Mouse (Mus musculus): ENCODE data around the gene Pdcd1. TPM values are rescaled to one million over a fixed set of nuclear protein-coding genes. Genes with fewer than 3 reads are reported as not detected.
"Not testable (repeated sequence)": the region's sequence is repeated elsewhere in the genome, so short reads cannot be mapped to it uniquely, and the experiment has no call there.

The Pdcd1 gene
- polyA plus RNA-seq, 1 experiment from 2014 or later = 0.29 TPM

- H3K9ac ChIP-seq (ENCODE audit: low read length); H3K27ac ChIP-seq (ENCODE audit: low read depth, low read length); H3K27me3 ChIP-seq (ENCODE audit: control insufficient read depth, insufficient read depth, low read length); ATAC-seq (ENCODE audit: low FRiP score); H3K4me1 ChIP-seq (ENCODE audit: control insufficient read depth, insufficient read depth, low read length); DNase-seq (ENCODE audit: low spot score, missing footprints); H3K9me3 ChIP-seq (ENCODE audit: control insufficient read depth, low read length); H3K4me2 ChIP-seq; H3K4me3 ChIP-seq (ENCODE audit: low read depth, low read length); H3K36me3 ChIP-seq (ENCODE audit: control insufficient read depth, insufficient read depth, low read length): not testable (repeated sequence)
- 85% methylated on average over 2 of the region's 2 CpGs for WGBS
Observed at GRCm38 (mm10) chr1:94005954-94006506, 46.3 kb downstream of the Pdcd1 start.

- H3K27me3 ChIP-seq (ENCODE audit: control insufficient read depth, insufficient read depth, low read length) = no peaks in the 10 kb centered on the region
- no peak overlapping the region for H3K27ac ChIP-seq (ENCODE audit: low read depth, low read length)
- ATAC-seq (ENCODE audit: low FRiP score) (no peak), DNase-seq (ENCODE audit: low spot score, missing footprints) (no peak)
- no peak overlapping the region for H3K4me3 ChIP-seq (ENCODE audit: low read depth, low read length)
- H3K4me1 ChIP-seq (ENCODE audit: control insufficient read depth, insufficient read depth, low read length) = no peaks in the 10 kb centered on the region
- H3K9ac ChIP-seq (ENCODE audit: low read length) = no peak overlapping the region
- H3K36me3 ChIP-seq (ENCODE audit: control insufficient read depth, insufficient read depth, low read length) = no peaks in the 10 kb centered on the region
- 83% methylated on average over 2 of the region's 2 CpGs for WGBS
- H3K9me3 ChIP-seq (ENCODE audit: control insufficient read depth, low read length) = no peaks in the 10 kb centered on the region
- H3K4me2 ChIP-seq = no peak overlapping the region
Observed at GRCm38 (mm10) chr1:94001023-94001422, 51.3 kb downstream of the Pdcd1 start.

- H3K27me3 ChIP-seq (ENCODE audit: control insufficient read depth, insufficient read depth, low read length); H3K9ac ChIP-seq (ENCODE audit: low read length); H3K4me1 ChIP-seq (ENCODE audit: control insufficient read depth, insufficient read depth, low read length); DNase-seq (ENCODE audit: low spot score, missing footprints); H3K4me2 ChIP-seq; H3K36me3 ChIP-seq (ENCODE audit: control insufficient read depth, insufficient read depth, low read length); H3K9me3 ChIP-seq (ENCODE audit: control insufficient read depth, low read length); ATAC-seq (ENCODE audit: low FRiP score); H3K4me3 ChIP-seq (ENCODE audit: low read depth, low read length); H3K27ac ChIP-seq (ENCODE audit: low read depth, low read length): not testable (repeated sequence)
- 88% methylated on average over 3 of the region's 3 CpGs for WGBS
Observed at GRCm38 (mm10) chr1:93991491-93991890, 60.9 kb downstream of the Pdcd1 start.

DNA sequence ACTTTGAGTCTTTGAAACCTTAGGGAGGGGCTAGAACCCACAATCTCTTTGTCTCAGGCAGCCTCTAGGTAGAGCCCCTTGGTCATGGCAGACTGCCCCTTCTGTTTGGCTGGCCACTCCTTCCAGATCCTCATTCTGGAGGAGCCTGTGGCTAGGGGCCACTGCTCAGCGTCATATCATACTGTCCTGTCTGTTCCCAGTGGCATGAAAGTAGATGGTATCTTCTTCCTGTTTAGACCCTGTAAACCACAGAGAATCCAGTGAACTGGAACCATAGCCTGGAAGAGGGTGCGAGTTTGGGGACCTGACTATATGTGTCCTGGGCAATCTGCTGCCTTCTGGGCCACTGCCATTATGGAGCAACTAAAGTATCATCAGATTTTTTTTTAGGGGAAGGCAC, 61.3 kb downstream of the Pdcd1 start:
- WGBS = 70% methylated on average over 2 of the region's 2 CpGs
- not testable (repeated sequence) for H3K36me3 ChIP-seq (ENCODE audit: control insufficient read depth, insufficient read depth, low read length); H3K9ac ChIP-seq (ENCODE audit: low read length); H3K4me2 ChIP-seq; H3K9me3 ChIP-seq (ENCODE audit: control insufficient read depth, low read length); H3K4me3 ChIP-seq (ENCODE audit: low read depth, low read length); H3K27ac ChIP-seq (ENCODE audit: low read depth, low read length); ATAC-seq (ENCODE audit: low FRiP score); H3K4me1 ChIP-seq (ENCODE audit: control insufficient read depth, insufficient read depth, low read length); DNase-seq (ENCODE audit: low spot score, missing footprints); H3K27me3 ChIP-seq (ENCODE audit: control insufficient read depth, insufficient read depth, low read length)

DNA sequence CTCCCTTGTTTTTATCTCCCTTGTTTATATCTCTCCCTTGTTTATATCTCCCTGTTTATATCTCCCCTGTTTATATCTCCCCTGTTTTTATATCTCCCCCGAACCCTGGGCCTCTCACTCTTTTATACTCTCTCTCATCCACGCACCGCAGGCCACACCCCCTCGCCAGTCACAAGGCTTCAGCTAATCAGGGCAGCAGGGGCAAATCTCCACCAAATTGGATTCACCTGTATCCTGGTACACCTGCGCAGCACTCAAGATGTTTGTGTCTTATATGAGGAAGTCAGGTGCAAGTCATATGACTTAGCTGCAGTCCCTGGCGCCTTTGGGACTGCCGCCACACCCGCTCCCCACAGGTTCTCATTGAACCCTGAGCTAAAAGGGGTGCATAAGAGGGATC, 62.1 kb downstream of the Pdcd1 start, which contains the start of gene Gal3st2c:
Gene Gal3st2c, plus strand, starts transcription at position 301 of the 400 bp plus-strand sequence.
- not testable (repeated sequence) for H3K27me3 ChIP-seq (ENCODE audit: control insufficient read depth, insufficient read depth, low read length); DNase-seq (ENCODE audit: low spot score, missing footprints); ATAC-seq (ENCODE audit: low FRiP score); H3K4me3 ChIP-seq (ENCODE audit: low read depth, low read length); H3K9me3 ChIP-seq (ENCODE audit: control insufficient read depth, low read length); H3K4me1 ChIP-seq (ENCODE audit: control insufficient read depth, insufficient read depth, low read length); H3K9ac ChIP-seq (ENCODE audit: low read length); H3K36me3 ChIP-seq (ENCODE audit: control insufficient read depth, insufficient read depth, low read length); H3K27ac ChIP-seq (ENCODE audit: low read depth, low read length); H3K4me2 ChIP-seq
- 89% methylated on average over 7 of the region's 8 CpGs for WGBS

DNA sequence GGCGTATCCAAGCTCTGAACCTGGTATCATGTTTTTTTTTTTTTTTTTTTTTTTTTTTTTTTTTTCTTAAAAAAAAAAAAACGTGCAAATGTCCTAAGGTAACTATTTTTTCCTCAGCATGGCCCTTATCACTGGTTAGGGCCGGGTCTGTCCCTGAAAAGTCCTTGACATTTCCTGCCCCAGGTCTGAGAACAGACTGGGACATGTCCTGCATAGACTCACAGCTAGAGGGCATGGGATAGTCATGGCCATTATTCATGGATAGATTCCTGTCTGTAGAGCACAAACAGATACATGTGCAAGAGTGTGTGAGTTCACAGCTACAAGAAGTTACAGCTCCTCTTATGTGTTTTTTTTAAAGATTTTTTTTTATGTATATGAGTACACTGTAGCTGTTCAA, 63.6 kb downstream of the Pdcd1 start:
- Histone ChIP-seq H3K4me2 (no peak overlapping the region), H3K9ac (ENCODE audit: low read length) (no peak overlapping the region), H3K4me1 (ENCODE audit: control insufficient read depth, insufficient read depth, low read length) (no peaks in the 10 kb centered on the region), H3K4me3 (ENCODE audit: low read depth, low read length) (no peak overlapping the region), H3K27me3 (ENCODE audit: control insufficient read depth, insufficient read depth, low read length) (no peaks in the 10 kb centered on the region), H3K36me3 (ENCODE audit: control insufficient read depth, insufficient read depth, low read length) (no peaks in the 10 kb centered on the region), H3K9me3 (ENCODE audit: control insufficient read depth, low read length) (no peaks in the 10 kb centered on the region), H3K27ac (ENCODE audit: low read depth, low read length) (no peak overlapping the region)
- WGBS = 70% methylated on average over 3 of the region's 3 CpGs
- ATAC-seq (ENCODE audit: low FRiP score) = no peak
- no peak for DNase-seq (ENCODE audit: low spot score, missing footprints)

Other genes with a start within 250 kb of the Pdcd1 start
- 16.4 and 17.8 TPM in 2 replicates for gene Ing5, start 248.6 kb downstream of the Pdcd1 start, polyA plus RNA-seq (2014; fragmentation: Nextera tagmentation; extraction: Ambion mirVana)
- gene D2hgdh, start 227.6 kb downstream of the Pdcd1 start, polyA plus RNA-seq (2014; fragmentation: Nextera tagmentation; extraction: Ambion mirVana) = 10.2 and 12.1 TPM in 2 replicates
- gene Gal3st2, start 191.2 kb downstream of the Pdcd1 start, polyA plus RNA-seq (2014; fragmentation: Nextera tagmentation; extraction: Ambion mirVana) = not detected in 2 replicates
- not detected in 2 replicates for gene Gal3st2b, start 134.2 kb downstream of the Pdcd1 start, polyA plus RNA-seq (2014; fragmentation: Nextera tagmentation; extraction: Ambion mirVana)
- gene Gal3st2c, start 62.0 kb downstream of the Pdcd1 start, polyA plus RNA-seq (2014; fragmentation: Nextera tagmentation; extraction: Ambion mirVana) = not detected in 2 replicates
- not detected in 2 replicates for gene Neu4, start 32.1 kb downstream of the Pdcd1 start, polyA plus RNA-seq (2014; fragmentation: Nextera tagmentation; extraction: Ambion mirVana)